Mouse (Mus musculus): ENCODE measurements around the gene Tut4. TPM values are rescaled to one million over a fixed set of nuclear protein-coding genes. Genes with fewer than 3 reads are reported as not detected.

The Tut4 gene
- polyA plus RNA-seq, 1 experiment from 2014 or later: 19.1 TPM

- H3K36me3 ChIP-seq (ENCODE audit: control insufficient read depth, insufficient read depth): no peaks in the 10 kb centered on the region
- no peaks in the 10 kb centered on the region for H3K4me1 ChIP-seq (replicated peaks; ENCODE audit: control insufficient read depth, insufficient read depth, low read length)
- WGBS: 44% methylated on average over 6 of the region's 6 CpGs
- H3K4me2 ChIP-seq (replicated peaks; ENCODE audit: low read depth): no peak overlapping the region
- H3K27me3 ChIP-seq (replicated peaks; ENCODE audit: control insufficient read depth, insufficient read depth, low read length): 0 out of 2 replicates have a peak, but pooled peaks cover 3% of the 10 kb centered on the region
- peak; percentile 88 for ATAC-seq
- no peak overlapping the region for H3K27ac ChIP-seq (ENCODE audit: low read depth, low read length)
- H3K9ac ChIP-seq (ENCODE audit: low read depth, low read length): no peak overlapping the region
- no peak for TF ChIP-seq CTCF (IDR thresholded peaks at IDR 0.05; ENCODE audit: low read depth)
- H3K9me3 ChIP-seq (ENCODE audit: control insufficient read depth): no peaks in the 10 kb centered on the region
- no peak overlapping the region for H3K4me3 ChIP-seq (ENCODE audit: low read depth, low read length)
Measured at GRCm38 (mm10) chr4:108438082-108438840, 21.0 kb upstream of the Tut4 start.

DNA sequence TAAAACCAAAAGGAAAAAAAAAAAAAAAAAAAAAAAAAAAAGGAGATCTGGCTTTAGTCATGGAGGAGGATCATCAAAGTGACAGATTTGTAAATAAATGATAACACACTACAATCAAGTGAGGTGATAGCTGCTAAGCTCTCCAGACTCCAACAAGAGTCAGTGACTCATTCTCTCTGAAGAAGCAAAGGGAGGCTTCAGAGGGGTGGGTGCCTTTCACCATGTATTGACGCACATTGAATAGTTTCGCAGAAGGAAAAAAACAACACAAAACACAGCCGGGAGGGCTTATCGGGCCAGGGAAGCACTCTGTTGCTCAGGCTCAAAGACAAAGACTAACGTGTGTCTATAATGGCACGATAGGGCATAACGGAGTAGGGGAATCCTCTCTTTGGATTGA is 11.1 kb upstream of the Tut4 start:
- H3K4me3 ChIP-seq (ENCODE audit: low read depth, low read length): no peak overlapping the region
- no peaks in the 10 kb centered on the region; the same call in 1 of the 2 replicates for H3K27me3 ChIP-seq (replicated peaks; ENCODE audit: control insufficient read depth, insufficient read depth, low read length)
- no peak overlapping the region for H3K27ac ChIP-seq (ENCODE audit: low read depth, low read length)
- no peak for TF ChIP-seq CTCF (IDR thresholded peaks at IDR 0.05; ENCODE audit: low read depth)
- WGBS: 33% methylated on average over 7 of the region's 7 CpGs
- no peak for ATAC-seq
- no peaks in the 10 kb centered on the region for H3K4me1 ChIP-seq (replicated peaks; ENCODE audit: control insufficient read depth, insufficient read depth, low read length)
- no peak overlapping the region for H3K9ac ChIP-seq (ENCODE audit: low read depth, low read length)
- no peaks in the 10 kb centered on the region for H3K36me3 ChIP-seq (ENCODE audit: control insufficient read depth, insufficient read depth)
- no peaks in the 10 kb centered on the region for H3K9me3 ChIP-seq (ENCODE audit: control insufficient read depth)
- no peak overlapping the region for H3K4me2 ChIP-seq (replicated peaks; ENCODE audit: low read depth)

DNA sequence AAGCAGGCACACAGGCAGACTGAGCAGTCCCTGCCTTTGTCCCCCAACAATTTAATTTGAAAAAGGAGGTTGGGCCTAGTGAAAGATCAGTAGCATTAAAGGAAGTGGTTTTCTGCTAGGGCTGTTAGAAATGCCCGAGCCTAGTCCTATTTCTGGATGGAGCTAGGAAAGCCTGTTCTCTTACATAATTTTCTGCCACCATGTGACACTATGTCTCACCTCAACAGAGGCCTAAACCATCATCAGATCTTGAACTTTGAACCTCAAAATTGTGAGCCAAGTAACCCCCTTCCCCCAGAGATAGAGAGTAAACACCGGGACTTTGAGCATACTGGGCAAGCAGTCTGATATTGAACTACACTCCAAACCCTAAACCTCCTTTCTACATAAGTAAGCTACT is 3.2 kb upstream of the Tut4 start:
- ATAC-seq: no peak
- H3K27me3 ChIP-seq (replicated peaks; ENCODE audit: control insufficient read depth, insufficient read depth, low read length): no peaks in the 10 kb centered on the region
- TF ChIP-seq CTCF (IDR thresholded peaks at IDR 0.05; ENCODE audit: low read depth): no peak
- no peak overlapping the region for H3K4me2 ChIP-seq (replicated peaks; ENCODE audit: low read depth)
- no peak overlapping the region for H3K4me3 ChIP-seq (ENCODE audit: low read depth, low read length)
- no peak overlapping the region for H3K27ac ChIP-seq (ENCODE audit: low read depth, low read length)
- 0 out of 2 replicates have a peak, but pooled peaks cover 3% of the 10 kb centered on the region for H3K4me1 ChIP-seq (replicated peaks; ENCODE audit: control insufficient read depth, insufficient read depth, low read length)
- no peak overlapping the region for H3K9ac ChIP-seq (ENCODE audit: low read depth, low read length)
- H3K9me3 ChIP-seq (ENCODE audit: control insufficient read depth): no peaks in the 10 kb centered on the region
- H3K36me3 ChIP-seq (ENCODE audit: control insufficient read depth, insufficient read depth): no peaks in the 10 kb centered on the region
- WGBS: 47% methylated on average over 2 of the region's 2 CpGs

DNA sequence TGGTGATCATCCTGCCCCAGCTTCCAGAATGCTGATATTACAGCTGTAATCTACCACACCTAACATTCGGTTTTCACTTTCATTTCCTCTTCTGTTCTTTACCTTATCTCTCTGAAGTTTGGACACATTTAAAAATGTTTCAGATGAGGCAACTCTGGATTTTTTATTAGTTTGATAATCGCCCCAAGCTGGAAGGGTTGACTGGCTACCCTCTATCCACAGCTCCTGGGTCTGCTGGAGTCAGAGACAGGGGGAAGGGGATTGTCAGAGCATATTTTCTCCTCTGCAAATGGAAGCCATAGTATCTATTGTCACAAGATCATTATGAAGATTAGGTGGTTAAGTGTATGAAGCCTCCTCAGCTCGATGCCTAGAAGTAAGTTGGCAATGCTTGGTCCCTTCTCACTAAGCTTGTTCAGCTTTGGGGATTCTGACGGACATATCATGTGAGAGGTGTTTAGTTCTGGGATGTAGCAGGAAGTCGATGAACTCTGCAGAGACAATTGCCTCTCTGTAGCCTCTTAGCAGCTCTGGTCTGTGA is 955 bp upstream of the Tut4 start:
- Histone ChIP-seq H3K27me3 (replicated peaks; ENCODE audit: control insufficient read depth, insufficient read depth, low read length) (no peaks in the 10 kb centered on the region), H3K9me3 (ENCODE audit: control insufficient read depth) (no peaks in the 10 kb centered on the region), H3K36me3 (ENCODE audit: control insufficient read depth, insufficient read depth) (no peaks in the 10 kb centered on the region), H3K27ac (ENCODE audit: low read depth, low read length) (peak overlapping the region; percentile 8; the same call in 1 of the 2 replicates), H3K4me2 (replicated peaks; ENCODE audit: low read depth) (peak overlapping the region; percentile 90), H3K9ac (ENCODE audit: low read depth, low read length) (0 out of 2 replicates have a peak overlapping the region, but pooled peaks have one; percentile 93), H3K4me1 (replicated peaks; ENCODE audit: control insufficient read depth, insufficient read depth, low read length) (0 out of 2 replicates have a peak, but pooled peaks cover 3% of the 10 kb centered on the region), H3K4me3 (ENCODE audit: low read depth, low read length) (peak overlapping the region; percentile 80)
- no peak for ATAC-seq
- 11% methylated on average over 5 of the region's 5 CpGs for WGBS
- no peak for TF ChIP-seq CTCF (IDR thresholded peaks at IDR 0.05; ENCODE audit: low read depth)

DNA sequence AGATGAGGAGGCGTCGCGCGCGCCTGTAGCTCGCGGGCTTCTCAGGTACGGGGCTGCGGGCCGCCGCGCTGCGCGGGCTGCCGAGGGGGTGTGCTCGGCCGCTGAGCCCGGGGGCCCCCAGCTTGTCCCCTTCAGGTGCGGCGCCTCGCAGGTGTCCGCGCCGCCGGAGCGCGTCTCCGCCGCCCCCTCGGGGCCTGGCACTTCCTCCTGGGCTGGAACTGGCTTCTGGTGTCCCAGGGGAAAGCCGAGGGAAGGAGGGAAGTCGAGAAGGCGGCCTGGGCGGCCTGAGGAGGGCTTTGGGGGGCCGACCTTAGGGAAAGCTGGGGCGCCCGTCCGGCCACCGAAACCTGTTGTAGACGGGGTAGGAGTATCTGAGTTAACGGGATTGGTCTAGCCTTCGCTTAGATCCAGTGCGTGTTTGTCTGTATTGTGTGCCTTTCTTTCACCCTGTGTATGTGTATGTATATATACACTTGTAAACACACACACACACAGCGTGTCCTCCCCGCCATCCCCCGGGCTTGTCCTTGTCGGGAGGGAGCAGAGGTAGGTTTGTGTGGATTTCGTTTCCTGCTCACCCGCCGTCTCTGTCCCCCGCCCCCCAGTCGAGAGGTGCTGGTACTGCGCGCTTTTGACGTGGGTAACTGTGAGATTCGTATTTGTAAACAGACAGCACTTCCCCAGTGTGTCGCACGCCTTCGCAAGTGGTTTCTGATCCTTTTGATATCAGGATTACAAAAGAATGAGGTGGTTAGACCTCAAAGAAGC is 1.1 kb downstream of the Tut4 start:
- Histone ChIP-seq H3K27ac (ENCODE audit: low read depth, low read length) (peak overlapping the region; percentile 81), H3K36me3 (ENCODE audit: control insufficient read depth, insufficient read depth) (no peaks in the 10 kb centered on the region), H3K4me1 (replicated peaks; ENCODE audit: control insufficient read depth, insufficient read depth, low read length) (0 out of 2 replicates have a peak, but pooled peaks cover 3% of the 10 kb centered on the region), H3K9ac (ENCODE audit: low read depth, low read length) (peak overlapping the region; percentile 93), H3K4me2 (replicated peaks; ENCODE audit: low read depth) (peak overlapping the region; percentile 90), H3K4me3 (ENCODE audit: low read depth, low read length) (peak overlapping the region; percentile 80), H3K9me3 (ENCODE audit: control insufficient read depth) (no peaks in the 10 kb centered on the region), H3K27me3 (replicated peaks; ENCODE audit: control insufficient read depth, insufficient read depth, low read length) (no peaks in the 10 kb centered on the region)
- under 1% methylated on average over 56 of the region's 59 CpGs for WGBS
- ATAC-seq: peak; percentile 65
- peak; percentile 36; the same call in 1 of the 2 replicates for TF ChIP-seq CTCF (IDR thresholded peaks at IDR 0.05; ENCODE audit: low read depth)
